Mouse (Mus musculus) hindlimb bud, embryonic 11.5 days (tissue): ENCODE results near the gene Magea2.
"Not testable (repeated sequence)": the region's sequence is repeated elsewhere in the genome, so short reads cannot be mapped to it uniquely, and the experiment has no call there.

Source experiments
- DNase-seq: peaks from one replicate; pipeline ENCODE4 v3.0.0-alpha.2; 2012; ENCODE audit warnings: low read depth, low spot score; ENCODE audit errors: extremely low spot score

Magea2 gene

DNA sequence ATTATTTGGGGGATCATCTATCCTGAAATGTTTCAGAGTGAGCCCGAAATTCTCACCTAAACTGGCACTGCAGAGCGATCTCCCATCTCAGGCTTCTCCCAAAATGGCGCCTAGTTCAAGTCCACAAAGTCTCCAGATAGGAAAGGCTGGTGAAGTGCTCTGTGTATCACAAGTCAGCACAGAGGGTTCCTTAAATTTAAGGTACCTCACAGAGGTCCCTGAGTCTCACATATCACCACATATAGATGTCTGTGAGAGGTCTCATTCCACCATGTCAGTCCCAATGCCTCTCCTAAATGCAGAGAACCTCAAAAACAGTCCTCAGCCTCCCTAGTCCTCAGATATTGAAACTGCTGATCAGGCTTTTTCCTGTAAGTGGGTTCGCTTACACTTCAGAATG, at the start of gene Magea2:
Gene Magea2 (minus strand): TSS at position 101 of the 400 bp plus-strand sequence.
- not testable (repeated sequence) for DNase-seq

DNA sequence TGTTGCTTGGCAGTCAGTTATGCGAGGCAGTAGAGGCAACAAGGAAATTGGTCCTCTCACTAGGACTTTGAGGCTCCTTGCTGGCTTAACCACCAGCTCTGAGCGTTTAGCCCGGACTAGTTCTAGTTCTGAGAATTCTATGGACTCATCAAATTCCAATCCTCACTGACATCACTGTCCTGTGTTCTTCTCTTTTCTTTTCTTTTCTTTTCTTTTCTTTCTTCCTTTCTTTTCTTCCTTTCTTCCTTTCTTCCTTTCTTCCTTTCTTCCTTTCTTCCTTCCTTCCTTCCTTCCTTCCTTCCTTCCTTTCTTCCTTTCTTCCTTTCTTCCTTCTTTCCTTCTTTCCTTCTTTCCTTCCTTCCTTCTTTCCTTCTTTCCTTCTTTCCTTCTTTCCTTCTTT, 34.8 kb upstream of the Magea2 start, which contains the start of gene Cldn34b2:
Gene Cldn34b2 (minus strand): TSS at position 101 of the 400 bp plus-strand sequence.
- DNase-seq, result not testable (repeated sequence)

DNA sequence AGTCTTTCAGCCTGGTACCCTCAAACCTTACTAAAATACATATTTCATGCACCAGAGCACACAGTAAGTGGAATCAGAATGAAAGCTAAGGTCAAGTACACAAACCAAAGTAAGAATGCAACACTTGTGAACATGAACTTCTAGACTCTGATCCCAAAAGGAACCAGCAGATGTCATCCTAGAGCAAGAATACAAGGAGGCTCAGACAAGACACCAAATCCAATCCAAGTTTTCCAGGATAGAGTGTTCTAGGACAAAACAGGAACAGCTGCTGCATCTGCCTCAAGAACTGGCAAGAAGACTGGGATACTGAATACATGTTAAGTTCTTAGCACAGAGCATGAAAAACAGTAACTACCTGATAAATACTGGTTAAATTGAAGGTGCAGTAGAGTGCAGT, 4.6 kb upstream of the Magea2 start:
- DNase-seq, result no peak

DNA sequence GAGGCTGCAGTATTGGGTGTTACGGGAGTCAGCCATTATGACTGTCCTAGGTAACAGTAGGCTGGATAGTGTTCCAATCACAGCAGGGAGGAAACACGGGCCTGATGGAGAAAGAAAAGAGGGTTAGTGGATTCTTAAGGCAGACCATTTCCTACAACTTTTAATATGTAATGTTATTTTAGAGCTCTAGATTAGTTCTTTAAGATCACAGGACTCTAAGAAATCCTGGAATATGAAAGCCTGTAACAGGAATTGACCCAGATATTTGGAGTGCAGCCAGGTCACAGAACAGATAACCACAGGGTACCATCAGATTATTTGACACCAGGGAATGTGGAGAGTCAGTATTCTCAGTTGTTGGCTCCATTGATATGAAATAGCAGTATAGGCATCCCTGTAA, 3.8 kb downstream of the Magea2 start, which contains the start of gene Magea1:
Gene Magea1 (minus strand): TSS at position 101 of the 400 bp plus-strand sequence.
- not testable (repeated sequence) for DNase-seq

DNA sequence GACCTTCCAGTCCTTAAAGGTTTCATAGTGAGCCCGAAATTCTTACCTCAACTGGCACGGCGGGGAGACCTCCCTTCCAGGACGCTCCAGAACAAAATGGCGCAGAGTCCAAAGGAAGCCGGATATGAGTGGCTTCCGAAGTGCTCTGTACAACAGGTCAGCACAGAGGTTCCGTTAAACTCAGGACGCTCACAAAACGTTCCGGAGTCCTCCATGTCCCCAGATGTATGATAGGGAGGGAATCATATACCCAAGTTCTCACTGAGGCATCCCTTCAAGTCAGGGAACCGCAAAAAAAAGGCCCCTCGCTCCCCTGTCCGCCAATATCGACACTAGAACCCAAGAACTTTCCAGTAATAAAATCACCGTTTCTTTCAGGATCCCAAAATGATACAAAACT, 30.4 kb downstream of the Magea2 start, which contains the start of gene Magea5:
Gene Magea5 (minus strand): TSS at position 101 of the 400 bp plus-strand sequence.
- DNase-seq, result not testable (repeated sequence)

DNA sequence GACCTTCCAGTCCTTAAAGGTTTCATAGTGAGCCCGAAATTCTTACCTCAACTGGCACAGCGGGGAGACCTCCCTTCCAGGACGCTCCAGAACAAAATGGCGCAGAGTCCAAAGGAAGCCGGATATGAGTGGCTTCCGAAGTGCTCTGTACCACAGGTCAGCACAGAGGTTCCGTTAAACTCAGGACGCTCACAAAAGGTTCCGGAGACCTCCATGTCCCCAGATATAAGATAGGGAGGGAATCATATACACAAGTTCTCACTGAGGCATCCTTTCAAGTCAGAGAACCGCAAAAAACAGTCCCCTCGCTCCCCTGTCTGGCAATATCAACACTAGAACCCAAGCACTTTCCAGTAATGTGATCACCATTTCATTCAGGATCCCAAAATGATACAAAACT, 97.7 kb downstream of the Magea2 start, which contains the start of gene Magea8:
Gene Magea8 (minus strand): TSS at position 101 of the 400 bp plus-strand sequence.
- not testable (repeated sequence) for DNase-seq
